Mouse (Mus musculus) left cerebral cortex, adult 11 months (tissue): ENCODE results near the gene Gm20388.

Source experiments
- DNase-seq: peaks from one replicate; pipeline ENCODE4 v3.0.0; 2022; ENCODE audit warnings: low spot score

The Gm20388 gene

GRCm38 (mm10) chr8:120610824-120611223, 700.2 kb downstream of the Gm20388 start:
- DNase-seq = no peak

GRCm38 (mm10) chr8:120614491-120614890, 703.9 kb downstream of the Gm20388 start:
- DNase-seq = no peak

- DNase-seq = no peak
These were observed 706.3 kb downstream of the Gm20388 start for GRCm38 (mm10) chr8:120616663-120617626.

- DNase-seq = peak; percentile 72
These were observed 707.5 kb downstream of the Gm20388 start for GRCm38 (mm10) chr8:120618110-120618509.

GRCm38 (mm10) chr8:120619235-120620180, 708.9 kb downstream of the Gm20388 start:
- peak; percentile 47 for DNase-seq

- DNase-seq = no peak
These were observed 709.8 kb downstream of the Gm20388 start for GRCm38 (mm10) chr8:120620441-120620840.

GRCm38 (mm10) chr8:120622161-120622560, 711.5 kb downstream of the Gm20388 start:
- DNase-seq = no peak

- DNase-seq = no peak
These were observed 713.0 kb downstream of the Gm20388 start for GRCm38 (mm10) chr8:120623608-120624007.

- DNase-seq = no peak
These were observed 715.8 kb downstream of the Gm20388 start for GRCm38 (mm10) chr8:120626461-120626860.

GRCm38 (mm10) chr8:120627298-120627697, 716.7 kb downstream of the Gm20388 start:
- DNase-seq = peak; percentile 41

GRCm38 (mm10) chr8:120630031-120630430, 719.4 kb downstream of the Gm20388 start:
- no peak for DNase-seq

- no peak for DNase-seq
These were observed 720.2 kb downstream of the Gm20388 start for GRCm38 (mm10) chr8:120630848-120631247.

- no peak for DNase-seq
These were observed 721.1 kb downstream of the Gm20388 start for GRCm38 (mm10) chr8:120631441-120632375.

- DNase-seq = no peak
These were observed 722.5 kb downstream of the Gm20388 start for GRCm38 (mm10) chr8:120632969-120633664.

GRCm38 (mm10) chr8:120633665-120634271, 723.1 kb downstream of the Gm20388 start:
- no peak for DNase-seq

- no peak for DNase-seq
These were observed 723.7 kb downstream of the Gm20388 start for GRCm38 (mm10) chr8:120634329-120634839.

GRCm38 (mm10) chr8:120641245-120641644, 730.6 kb downstream of the Gm20388 start:
- DNase-seq = no peak

GRCm38 (mm10) chr8:120642031-120642662, 731.5 kb downstream of the Gm20388 start:
- no peak for DNase-seq

- peak; percentile 63 for DNase-seq
These were observed 734.0 kb downstream of the Gm20388 start for GRCm38 (mm10) chr8:120644663-120645062.

GRCm38 (mm10) chr8:120647532-120647931, 736.9 kb downstream of the Gm20388 start, which contains the start of gene 1190005I06Rik:
TSS of gene 1190005I06Rik (minus strand) at chr8:120647632.
- no peak for DNase-seq
